Mouse (Mus musculus): ENCODE measurements around the gene Sbsn. TPM values are rescaled to one million over a fixed set of nuclear protein-coding genes. Genes with fewer than 3 reads are reported as not detected.

Sbsn gene
- total and polyA plus RNA-seq, 3 experiments: 1.6 to 2.3 (median 1.8) TPM

GRCm38 (mm10) chr7:30804026-30804715 is 52.9 kb downstream of the Sbsn start:
- DNase-seq: no peak
- Histone ChIP-seq H3K79me2 (replicated peaks; ENCODE audit: control insufficient read depth, insufficient read depth, low read length) (no peaks in the 10 kb centered on the region), H3K4me1 (ENCODE audit: control insufficient read depth, insufficient read depth, low read length) (no peaks in the 10 kb centered on the region), H3K4me3 (no peak overlapping the region), H3K9ac (ENCODE audit: low read depth, low read length) (no peak overlapping the region), H3K27me3 (ENCODE audit: control insufficient read depth, insufficient read depth, low read length) (no peaks in the 10 kb centered on the region; the same call in 1 of the 2 replicates), H3K36me3 (ENCODE audit: control insufficient read depth, insufficient read depth, low read length) (no peaks in the 10 kb centered on the region), H3K27ac (no peak overlapping the region)
- intact Hi-C loops (cut with DNase I): no loop called here
- TF ChIP-seq POLR2A (IDR thresholded peaks at IDR 0.05; ENCODE audit: insufficient read depth, low read depth, low read length): no peak
- no peak for TF ChIP-seq CTCF (IDR thresholded peaks at IDR 0.05)
- TF ChIP-seq EP300 (IDR thresholded peaks at IDR 0.05; ENCODE audit: insufficient read depth, low read depth, low read length): no peak
- WGBS: 66% methylated on average over 9 of the region's 9 CpGs

Other genes with a start within 250 kb of the Sbsn start
Only the 30 nearest of the 32 such genes appear.
- gene Arhgap33, start 216.4 kb upstream of the Sbsn start, total RNA-seq (2021): under 1 TPM; 0.34 to 0.37 TPM
- 2.3 and 3.0 TPM in 2 replicates for gene Arhgap33, start 216.4 kb upstream of the Sbsn start, polyA plus RNA-seq (2012; rRNA removed)
- 100 to 1,000 TPM; 718 to 804 TPM for gene Hspb6, start 199.3 kb upstream of the Sbsn start, total RNA-seq (2021)
- 1,866 and 1,945 TPM in 2 replicates for gene Hspb6, start 199.3 kb upstream of the Sbsn start, polyA plus RNA-seq (2012; rRNA removed)
- 1 to 10 TPM; 2.5 to 6.3 TPM for gene Proser3, start 199.2 kb upstream of the Sbsn start, total RNA-seq (2021)
- 5.6 and 5.8 TPM in 2 replicates for gene Proser3, start 199.2 kb upstream of the Sbsn start, polyA plus RNA-seq (2012; rRNA removed)
- 10 to 100 TPM; 13.7 to 16.0 TPM for gene Lin37, start 191.6 kb upstream of the Sbsn start, total RNA-seq (2021)
- gene Lin37, start 191.6 kb upstream of the Sbsn start, polyA plus RNA-seq (2012; rRNA removed): 16.2 and 20.0 TPM in 2 replicates
- gene U2af1l4, start 188.2 kb upstream of the Sbsn start, total RNA-seq (2021): 10 to 100 TPM; 56.0 to 67.9 TPM
- gene U2af1l4, start 188.2 kb upstream of the Sbsn start, polyA plus RNA-seq (2012; rRNA removed): 61.3 and 71.4 TPM in 2 replicates
- 1 to 10 TPM; 1.1 to 1.9 TPM for gene Gm49396, start 188.1 kb upstream of the Sbsn start, total RNA-seq (2021)
- 1.6 and 3.1 TPM in 2 replicates for gene Gm49396, start 188.1 kb upstream of the Sbsn start, polyA plus RNA-seq (2012; rRNA removed)
- gene Psenen, start 187.8 kb upstream of the Sbsn start, total RNA-seq (2021): 10 to 100 TPM; 75.6 to 85.7 TPM
- gene Psenen, start 187.8 kb upstream of the Sbsn start, polyA plus RNA-seq (2012; rRNA removed): 109 and 124 TPM in 2 replicates
- under 1 TPM; 0.23 to 0.75 TPM for gene Igflr1, start 186.0 kb upstream of the Sbsn start, total RNA-seq (2021)
- 1.2 and 3.7 TPM in 2 replicates for gene Igflr1, start 186.0 kb upstream of the Sbsn start, polyA plus RNA-seq (2012; rRNA removed)
- 10 to 100 TPM; 15.6 to 15.9 TPM for gene Kmt2b, start 162.7 kb upstream of the Sbsn start, total RNA-seq (2021)
- gene Kmt2b, start 162.7 kb upstream of the Sbsn start, polyA plus RNA-seq (2012; rRNA removed): 25.6 and 28.3 TPM in 2 replicates
- under 1 TPM in 1 of 2 experiments, not detected in 1; 0.11 TPM for gene Zbtb32, start 152.6 kb upstream of the Sbsn start, total RNA-seq (2021)
- 0.20 and 0.64 TPM in 2 replicates for gene Zbtb32, start 152.6 kb upstream of the Sbsn start, polyA plus RNA-seq (2012; rRNA removed)
- under 1 TPM in 1 of 2 experiments, not detected in 1; 0.36 TPM for gene Upk1a, start 138.6 kb upstream of the Sbsn start, total RNA-seq (2021)
- 2.8 and 4.8 TPM in 2 replicates for gene Upk1a, start 138.6 kb upstream of the Sbsn start, polyA plus RNA-seq (2012; rRNA removed)
- 1,000 to 10,000 TPM; 4,061 to 4,696 TPM for gene Cox6b1, start 125.3 kb upstream of the Sbsn start, total RNA-seq (2021)
- 1,860 and 2,330 TPM in 2 replicates for gene Cox6b1, start 125.3 kb upstream of the Sbsn start, polyA plus RNA-seq (2012; rRNA removed)
- not detected for gene Etv2, start 115.6 kb upstream of the Sbsn start, total RNA-seq (2021)
- gene Etv2, start 115.6 kb upstream of the Sbsn start, polyA plus RNA-seq (2012; rRNA removed): not detected in 2 replicates
- gene Rbm42, start 101.2 kb upstream of the Sbsn start, total RNA-seq (2021): 10 to 100 TPM; 47.7 to 51.3 TPM
- gene Rbm42, start 101.2 kb upstream of the Sbsn start, polyA plus RNA-seq (2012; rRNA removed): 25.8 and 29.1 TPM in 2 replicates
- 1 to 10 TPM; 3.3 to 3.9 TPM for gene Haus5, start 86.5 kb upstream of the Sbsn start, total RNA-seq (2021)
- 3.7 and 4.9 TPM in 2 replicates for gene Haus5, start 86.5 kb upstream of the Sbsn start, polyA plus RNA-seq (2012; rRNA removed)
- gene Pmis2, start 79.9 kb upstream of the Sbsn start, total RNA-seq (2021): under 1 TPM in 1 of 2 experiments, not detected in 1; 0.52 TPM
- not detected in 2 replicates for gene Pmis2, start 79.9 kb upstream of the Sbsn start, polyA plus RNA-seq (2012; rRNA removed)
- not detected for gene 2200002J24Rik, start 52.5 kb upstream of the Sbsn start, total RNA-seq (2021)
- gene 2200002J24Rik, start 52.5 kb upstream of the Sbsn start, polyA plus RNA-seq (2012; rRNA removed): 0.35 TPM in 1 of 2 replicates, not detected in the other
- gene Atp4a, start 39.3 kb upstream of the Sbsn start, total RNA-seq (2021): under 1 TPM; 0.10 to 0.32 TPM
- gene Atp4a, start 39.3 kb upstream of the Sbsn start, polyA plus RNA-seq (2012; rRNA removed): not detected in 2 replicates
- gene Tmem147, start 21.9 kb upstream of the Sbsn start, total RNA-seq (2021): 100 to 1,000 TPM; 219 to 241 TPM
- 293 and 357 TPM in 2 replicates for gene Tmem147, start 21.9 kb upstream of the Sbsn start, polyA plus RNA-seq (2012; rRNA removed)
- not detected for gene Gapdhs, start 7.8 kb upstream of the Sbsn start, total RNA-seq (2021)
- 1.1 and 1.7 TPM in 2 replicates for gene Gapdhs, start 7.8 kb upstream of the Sbsn start, polyA plus RNA-seq (2012; rRNA removed)
- 1 to 10 TPM in 1 of 2 experiments, under 1 TPM in 1; 0.84 to 1.6 TPM for gene Dmkn, start 12.3 kb downstream of the Sbsn start, total RNA-seq (2021)
- 7.2 and 8.8 TPM in 2 replicates for gene Dmkn, start 12.3 kb downstream of the Sbsn start, polyA plus RNA-seq (2012; rRNA removed)
- not detected for gene Krtdap, start 36.4 kb downstream of the Sbsn start, total RNA-seq (2021)
- not detected in 2 replicates for gene Krtdap, start 36.4 kb downstream of the Sbsn start, polyA plus RNA-seq (2012; rRNA removed)
- not detected for gene Ffar2, start 72.3 kb downstream of the Sbsn start, total RNA-seq (2021)
- 0.18 and 0.61 TPM in 2 replicates for gene Ffar2, start 72.3 kb downstream of the Sbsn start, polyA plus RNA-seq (2012; rRNA removed)
- gene Ffar3, start 104.7 kb downstream of the Sbsn start, total RNA-seq (2021): not detected
- not detected in 2 replicates for gene Ffar3, start 104.7 kb downstream of the Sbsn start, polyA plus RNA-seq (2012; rRNA removed)
- gene Ffar1, start 110.1 kb downstream of the Sbsn start, total RNA-seq (2021): not detected
- 0.20 TPM in 1 of 2 replicates, not detected in the other for gene Ffar1, start 110.1 kb downstream of the Sbsn start, polyA plus RNA-seq (2012; rRNA removed)
- 1 to 10 TPM in 1 of 2 experiments, under 1 TPM in 1; 0.57 to 1.3 TPM for gene Cd22, start 128.9 kb downstream of the Sbsn start, total RNA-seq (2021)
- 1.1 and 8.1 TPM in 2 replicates for gene Cd22, start 128.9 kb downstream of the Sbsn start, polyA plus RNA-seq (2012; rRNA removed)
- gene Mag, start 163.4 kb downstream of the Sbsn start, total RNA-seq (2021): not detected
- gene Mag, start 163.4 kb downstream of the Sbsn start, polyA plus RNA-seq (2012; rRNA removed): 0.27 and 0.32 TPM in 2 replicates
- gene Hamp2, start 173.2 kb downstream of the Sbsn start, total RNA-seq (2021): 1 to 10 TPM; 2.8 to 4.5 TPM
- gene Hamp2, start 173.2 kb downstream of the Sbsn start, polyA plus RNA-seq (2012; rRNA removed): 2.1 and 4.7 TPM in 2 replicates
- gene Hamp, start 192.6 kb downstream of the Sbsn start, total RNA-seq (2021): 10 to 100 TPM; 11.8 to 14.2 TPM
- 114 and 141 TPM in 2 replicates for gene Hamp, start 192.6 kb downstream of the Sbsn start, polyA plus RNA-seq (2012; rRNA removed)
- gene Usf2, start 205.3 kb downstream of the Sbsn start, total RNA-seq (2021): 100 to 1,000 TPM; 103 to 110 TPM
- gene Usf2, start 205.3 kb downstream of the Sbsn start, polyA plus RNA-seq (2012; rRNA removed): 124 and 135 TPM in 2 replicates